Mouse (Mus musculus) kidney, postnatal 10 days (tissue): ENCODE results near the gene Cenpl.
"Not testable (repeated sequence)": the region's sequence is repeated elsewhere in the genome, so short reads cannot be mapped to it uniquely, and the experiment has no call there.

Experiments
- DNase-seq: peaks from one replicate; pipeline ENCODE4 v3.0.0; 2021; ENCODE audit warnings: mixed read lengths

Cenpl gene

GRCm38 (mm10) chr1:161070352-161071271 lies at the start of gene Cenpl, which contains the start of gene Dars2:
Gene Cenpl, plus strand, starts transcription at chr1:161070713.
Gene Dars2, minus strand, starts transcription at chr1:161070658.
- DNase-seq: peak; percentile 97

- no peak for DNase-seq
Measured at GRCm38 (mm10) chr1:161025410-161026210, 44.9 kb upstream of the Cenpl start.

GRCm38 (mm10) chr1:161027196-161027595 lies 43.3 kb upstream of the Cenpl start:
- no peak for DNase-seq

- DNase-seq: not testable (repeated sequence)
Measured at GRCm38 (mm10) chr1:161028427-161028826, 42.1 kb upstream of the Cenpl start.

- no peak for DNase-seq
Measured at GRCm38 (mm10) chr1:161030058-161030457, 40.5 kb upstream of the Cenpl start.

- DNase-seq: no peak
Measured at GRCm38 (mm10) chr1:161031881-161032280, 38.6 kb upstream of the Cenpl start.

- no peak for DNase-seq
Measured at GRCm38 (mm10) chr1:161032345-161032744, 38.2 kb upstream of the Cenpl start.

GRCm38 (mm10) chr1:161033856-161034434 lies 36.6 kb upstream of the Cenpl start:
- DNase-seq: no peak

GRCm38 (mm10) chr1:161034435-161035280 lies 35.9 kb upstream of the Cenpl start, which contains the start of gene Zbtb37:
Gene Zbtb37, minus strand, starts transcription at chr1:161034849.
- peak; percentile 99 for DNase-seq

GRCm38 (mm10) chr1:161035281-161035785 lies 35.2 kb upstream of the Cenpl start:
- DNase-seq: peak; percentile 58

- DNase-seq: peak; percentile 29
Measured at GRCm38 (mm10) chr1:161035786-161036404, 34.6 kb upstream of the Cenpl start.

- peak; percentile 18 for DNase-seq
Measured at GRCm38 (mm10) chr1:161036411-161036841, 34.1 kb upstream of the Cenpl start.

- no peak for DNase-seq
Measured at GRCm38 (mm10) chr1:161037026-161037425, 33.5 kb upstream of the Cenpl start.

- DNase-seq: no peak
Measured at GRCm38 (mm10) chr1:161037599-161037998, 32.9 kb upstream of the Cenpl start.

GRCm38 (mm10) chr1:161038004-161038403 lies 32.5 kb upstream of the Cenpl start:
- no peak for DNase-seq

- no peak for DNase-seq
Measured at GRCm38 (mm10) chr1:161038968-161039721, 31.4 kb upstream of the Cenpl start.

GRCm38 (mm10) chr1:161039741-161040425 lies 30.6 kb upstream of the Cenpl start:
- peak; percentile 11 for DNase-seq

- no peak for DNase-seq
Measured at GRCm38 (mm10) chr1:161040426-161040770, 30.1 kb upstream of the Cenpl start.

GRCm38 (mm10) chr1:161040855-161041254 lies 29.7 kb upstream of the Cenpl start:
- DNase-seq: no peak
